Mouse (Mus musculus) hindbrain, embryonic 15.5 days (tissue): Measurements from ENCODE around the gene Cd82. TPM values are rescaled to one million over a fixed set of nuclear protein-coding genes. Genes with fewer than 3 reads are reported as not detected.

Experiments used
- ATAC-seq: fragments of 200-750 bp; cut with Nextera tagmentation; 2 replicates; pipeline ENCODE4 v1.8.0; 2017; ENCODE audit warnings: low read depth, moderate number of reproducible peaks, moderate TSS enrichment; ENCODE audit not compliant: low FRiP score
- H3K27ac ChIP-seq: fragments of 300-500 bp; sonication (generic); replicated peaks from 2 replicates; pipeline ENCODE4 v1.5.1; 2015; ENCODE audit warnings: mild to moderate bottlenecking, inconsistent platforms
- H3K27me3 ChIP-seq: fragments of 300-500 bp; sonication (generic); 2 replicates; pipeline ENCODE4 v1.6.1; 2015; ENCODE audit warnings: control low read depth, inconsistent platforms
- H3K36me3 ChIP-seq: fragments of 300-500 bp; sonication (generic); 2 replicates; pipeline ENCODE4 v1.6.1; 2015; ENCODE audit warnings: control low read depth, inconsistent platforms
- H3K4me1 ChIP-seq: fragments of 300-500 bp; sonication (generic); replicated peaks from 2 replicates; pipeline ENCODE4 v1.6.1; 2015; ENCODE audit warnings: control low read depth, inconsistent platforms
- H3K4me2 ChIP-seq: fragments of 300-500 bp; sonication (generic); 2 replicates; pipeline ENCODE4 v1.6.1; 2015; ENCODE audit warnings: moderate library complexity, mild to moderate bottlenecking, inconsistent platforms
- H3K4me3 ChIP-seq: fragments of 300-500 bp; sonication (generic); 2 replicates; pipeline ENCODE4 v1.5.1; 2015; ENCODE audit warnings: mild to moderate bottlenecking, inconsistent platforms
- H3K9ac ChIP-seq: fragments of 300-500 bp; sonication (generic); 2 replicates; pipeline ENCODE4 v1.6.1; 2015; ENCODE audit warnings: inconsistent platforms
- H3K9me3 ChIP-seq: fragments of 300-500 bp; sonication (generic); 2 replicates; pipeline ENCODE4 v1.6.1; 2016; ENCODE audit warnings: control low read depth, inconsistent platforms
- WGBS: fragments of 180-500 bp; shearing (Covaris S2); methylation state at CpG from one replicate; pipeline ENCODE4 v1.1.7; 2015; 5-methylcytosine and 5-hydroxymethylcytosine counted together
- polyA plus RNA-seq: library from polyadenylated mRNA; unstranded; fragments of >200 nt; fragmentation: Nextera tagmentation; extraction: Ambion mirVana; gene quantifications from 2 replicates; pipeline ENCODE4 v1.2.1, GENCODE M21; 2015

The Cd82 gene
- polyA plus RNA-seq, 1 experiment from 2014 or later, result 25.5 TPM

DNA sequence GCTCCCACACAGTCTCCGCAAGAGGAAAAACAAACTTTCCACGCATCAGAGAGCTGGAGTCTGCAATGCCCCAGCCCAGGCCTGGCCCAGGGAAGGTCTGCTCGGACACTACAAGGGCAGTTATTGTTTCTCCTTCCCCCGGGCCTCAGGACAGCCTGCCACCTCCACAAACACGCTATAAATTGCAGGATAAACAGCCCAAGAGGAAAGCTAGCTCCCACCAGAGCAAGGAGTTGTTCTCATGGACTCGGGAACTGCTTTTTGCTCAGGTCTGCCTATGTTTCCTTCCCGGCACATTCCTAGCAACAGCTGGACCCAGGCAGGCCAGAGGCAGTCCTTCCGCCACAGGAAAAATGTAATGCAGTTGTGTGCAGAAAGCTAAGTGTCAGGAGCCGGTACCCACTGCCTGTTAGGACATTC, 23.6 kb downstream of the Cd82 start:
- H3K27ac ChIP-seq, result no peak overlapping the region
- H3K9ac ChIP-seq, result no peak overlapping the region
- no peaks in the 10 kb centered on the region for H3K27me3 ChIP-seq
- no peak for ATAC-seq
- H3K4me1 ChIP-seq, result peaks cover 9% of the 10 kb centered on the region
- WGBS, result 58% methylated on average over 9 of the region's 9 CpGs
- H3K9me3 ChIP-seq, result no peaks in the 10 kb centered on the region
- H3K36me3 ChIP-seq, result no peaks in the 10 kb centered on the region
- no peak overlapping the region for H3K4me2 ChIP-seq
- H3K4me3 ChIP-seq, result no peak overlapping the region

DNA sequence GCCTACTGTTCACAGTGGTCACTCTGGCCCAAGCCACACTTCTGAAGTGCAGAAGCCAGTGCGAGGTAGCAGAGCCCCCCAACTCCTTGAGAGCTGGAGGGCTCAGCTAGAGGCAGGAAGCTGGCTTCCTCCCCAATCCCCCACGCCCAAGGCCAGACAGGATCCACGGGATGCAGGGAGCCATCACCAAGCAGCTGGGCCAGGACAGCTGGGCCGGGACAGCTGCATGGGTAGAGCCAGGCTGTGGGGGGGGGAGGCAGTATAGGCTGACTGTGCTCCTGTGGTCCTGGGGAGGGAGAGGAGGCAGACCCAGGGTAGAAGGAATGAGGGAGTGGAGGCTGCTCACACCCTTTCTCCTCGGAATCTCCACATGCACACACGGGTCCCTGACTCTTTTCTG, 24.6 kb downstream of the Cd82 start:
- Histone ChIP-seq H3K27me3 (no peaks in the 10 kb centered on the region), H3K4me3 (no peak overlapping the region), H3K9me3 (no peaks in the 10 kb centered on the region), H3K36me3 (no peaks in the 10 kb centered on the region), H3K4me1 (peaks cover 9% of the 10 kb centered on the region), H3K27ac (no peak overlapping the region), H3K4me2 (no peak overlapping the region), H3K9ac (no peak overlapping the region)
- no peak for ATAC-seq
- WGBS, result 58% methylated on average over 6 of the region's 6 CpGs

DNA sequence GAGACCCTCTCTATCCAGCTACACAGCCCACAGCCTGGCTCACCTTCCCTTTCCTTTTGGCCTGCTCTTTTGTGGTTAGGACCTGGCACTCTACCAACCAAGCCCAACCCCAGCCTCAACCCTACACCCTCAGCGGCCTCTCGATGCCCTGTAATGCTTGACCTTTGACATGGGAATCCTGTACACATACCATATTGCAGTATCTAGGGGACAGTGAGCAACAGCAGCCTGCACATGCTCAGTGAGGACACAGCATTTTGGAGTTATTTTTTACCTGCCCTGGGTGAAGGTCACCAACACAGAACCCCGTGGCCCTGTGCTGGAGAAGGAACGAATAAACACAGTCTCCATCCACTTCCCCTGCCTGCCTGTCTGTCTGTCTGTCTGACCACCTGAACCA, 27.4 kb downstream of the Cd82 start:
- ATAC-seq, result no peak
- Histone ChIP-seq H3K9ac (no peak overlapping the region), H3K36me3 (no peaks in the 10 kb centered on the region), H3K4me3 (no peak overlapping the region), H3K27ac (no peak overlapping the region), H3K4me2 (no peak overlapping the region), H3K4me1 (peaks cover 12% of the 10 kb centered on the region), H3K9me3 (no peaks in the 10 kb centered on the region), H3K27me3 (no peaks in the 10 kb centered on the region)
- WGBS, result 86% methylated on average over 4 of the region's 4 CpGs

DNA sequence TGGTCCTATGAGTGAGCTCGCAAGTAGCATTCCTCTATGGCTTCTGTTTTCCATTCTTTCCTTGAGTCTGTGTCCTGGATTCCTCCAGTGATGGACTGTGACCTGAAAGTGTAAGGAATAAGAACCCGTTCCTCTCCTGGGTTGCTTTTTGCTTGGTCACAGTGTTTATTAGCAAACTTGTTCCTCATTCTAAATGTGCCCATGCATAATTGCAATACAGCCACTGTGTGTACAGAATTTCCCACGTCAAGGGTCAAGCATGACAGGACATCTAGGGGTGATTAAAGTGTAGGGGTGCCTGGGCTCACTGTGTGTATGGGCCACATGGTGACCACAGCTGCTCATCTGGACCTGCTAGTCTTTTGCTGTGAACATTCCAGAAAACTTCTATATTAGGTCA, 28.0 kb downstream of the Cd82 start:
- Histone ChIP-seq H3K4me3 (no peak overlapping the region), H3K9ac (no peak overlapping the region), H3K4me1 (peaks cover 11% of the 10 kb centered on the region), H3K4me2 (no peak overlapping the region), H3K9me3 (no peaks in the 10 kb centered on the region), H3K27me3 (no peaks in the 10 kb centered on the region), H3K36me3 (no peaks in the 10 kb centered on the region), H3K27ac (no peak overlapping the region)
- ATAC-seq, result no peak
- WGBS, result 90% methylated on average over 3 of the region's 3 CpGs

DNA sequence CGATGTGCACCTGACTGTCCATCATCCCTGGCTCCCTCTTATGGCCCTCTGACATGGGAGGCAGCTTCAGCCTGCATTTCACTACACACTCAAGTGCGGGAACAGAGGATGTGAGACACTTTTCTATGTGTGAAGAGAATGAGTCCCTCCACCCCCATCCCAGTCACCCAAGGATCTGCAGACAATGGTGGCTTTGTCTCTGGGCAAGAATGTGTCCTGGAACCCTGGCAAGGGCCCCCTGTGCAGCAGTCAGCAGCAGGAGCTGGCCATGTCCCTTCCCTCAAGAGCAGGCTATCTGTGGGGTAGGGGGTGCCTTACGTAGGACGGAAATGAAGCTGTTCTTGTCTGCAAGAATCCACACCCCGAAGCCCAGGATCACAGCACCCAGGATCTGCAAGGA, 29.4 kb downstream of the Cd82 start:
- H3K4me3 ChIP-seq, result no peak overlapping the region
- H3K9me3 ChIP-seq, result no peaks in the 10 kb centered on the region
- no peak for ATAC-seq
- WGBS, result 74% methylated on average over 5 of the region's 5 CpGs
- no peak overlapping the region for H3K27ac ChIP-seq
- peaks cover 7% of the 10 kb centered on the region; the same call in 1 of the 2 replicates for H3K4me1 ChIP-seq
- no peak overlapping the region for H3K4me2 ChIP-seq
- no peak overlapping the region for H3K9ac ChIP-seq
- H3K27me3 ChIP-seq, result no peaks in the 10 kb centered on the region
- H3K36me3 ChIP-seq, result no peaks in the 10 kb centered on the region

DNA sequence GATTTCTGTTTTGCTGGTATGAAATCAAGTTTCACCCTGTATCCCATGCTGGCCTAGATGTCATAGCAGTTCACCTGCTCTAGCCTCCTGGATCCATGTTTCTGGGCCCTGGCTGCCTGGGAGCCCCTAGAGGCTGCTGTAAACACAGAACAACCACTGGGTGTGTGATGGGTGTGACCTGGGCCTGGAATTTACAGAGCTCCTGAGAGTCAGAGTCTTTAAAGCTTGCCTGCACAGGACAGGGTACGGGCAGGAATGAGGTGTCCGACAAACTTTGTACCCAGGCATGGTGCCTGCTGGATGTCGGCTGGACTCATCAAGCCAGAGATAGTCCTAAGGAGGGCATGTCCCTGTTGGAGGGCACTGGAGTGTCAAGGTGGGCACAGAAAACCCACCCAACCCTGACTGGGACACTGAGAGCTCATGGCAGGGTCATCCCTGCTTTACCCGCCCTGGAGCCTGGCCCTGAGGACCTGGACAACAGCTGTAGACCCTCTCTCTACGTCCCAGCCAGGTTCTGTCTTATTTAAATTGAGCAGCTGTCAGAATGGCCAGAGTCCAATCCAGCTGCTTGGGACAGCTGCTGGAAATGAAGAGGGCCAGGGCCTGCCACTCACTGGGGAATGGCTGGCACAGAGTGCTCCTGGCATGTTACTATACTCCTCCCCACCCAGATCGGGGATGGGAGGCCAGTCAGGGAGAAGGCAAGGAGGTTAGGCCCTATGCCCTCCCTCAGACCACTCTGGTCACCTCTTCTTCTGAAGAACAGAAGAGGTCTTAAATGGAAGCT, 30.1 kb downstream of the Cd82 start:
- H3K4me1 ChIP-seq, result 0 out of 2 replicates have a peak, but pooled peaks cover 3% of the 10 kb centered on the region
- no peak overlapping the region for H3K9ac ChIP-seq
- no peak for ATAC-seq
- no peak overlapping the region for H3K4me3 ChIP-seq
- H3K9me3 ChIP-seq, result no peaks in the 10 kb centered on the region
- WGBS, result 80% methylated on average over 6 of the region's 6 CpGs
- H3K27ac ChIP-seq, result no peak overlapping the region
- no peak overlapping the region for H3K4me2 ChIP-seq
- no peaks in the 10 kb centered on the region for H3K36me3 ChIP-seq
- H3K27me3 ChIP-seq, result no peaks in the 10 kb centered on the region

DNA sequence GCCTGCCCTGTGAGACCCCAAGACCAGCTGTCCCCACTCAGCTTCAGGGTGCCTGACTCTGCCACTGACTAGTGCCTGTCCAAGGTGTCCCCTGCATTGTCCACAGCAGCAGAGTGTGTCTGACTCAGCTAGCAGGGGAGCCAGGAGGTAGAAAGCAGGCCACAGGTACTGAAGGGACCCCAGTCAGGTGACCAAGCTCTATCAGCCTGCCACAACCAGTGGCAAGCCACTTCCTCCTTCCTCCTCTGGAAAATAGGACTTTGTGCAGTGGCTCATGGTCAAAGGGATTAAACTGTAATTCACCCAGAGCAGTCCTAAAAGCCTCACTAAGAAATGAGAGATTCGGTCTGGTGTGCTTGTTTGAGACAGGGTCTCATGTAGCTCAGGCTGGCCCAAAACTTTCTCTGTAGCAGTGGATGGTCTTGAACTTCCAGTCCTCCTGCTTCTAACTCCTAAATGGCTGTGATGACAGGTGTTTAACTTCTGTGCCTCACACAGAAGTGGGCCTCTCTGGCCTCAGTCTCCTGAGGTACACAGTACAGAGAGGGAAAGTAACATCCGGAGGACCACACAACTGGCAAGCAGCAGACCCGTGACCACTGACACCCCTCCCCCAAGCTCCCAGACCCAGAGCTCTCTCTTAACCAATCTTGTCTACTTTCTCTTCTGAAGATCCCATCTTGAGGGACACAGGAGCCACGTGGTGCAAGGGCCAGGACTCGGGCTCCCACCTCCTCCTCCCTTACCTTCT, 31.2 kb downstream of the Cd82 start:
- Histone ChIP-seq H3K4me3 (no peak overlapping the region), H3K9ac (no peak overlapping the region), H3K27me3 (no peaks in the 10 kb centered on the region), H3K36me3 (no peaks in the 10 kb centered on the region), H3K27ac (no peak overlapping the region), H3K4me2 (no peak overlapping the region), H3K4me1 (0 out of 2 replicates have a peak, but pooled peaks cover 3% of the 10 kb centered on the region), H3K9me3 (no peaks in the 10 kb centered on the region)
- 80% methylated on average over 5 of the region's 5 CpGs for WGBS
- no peak for ATAC-seq

DNA sequence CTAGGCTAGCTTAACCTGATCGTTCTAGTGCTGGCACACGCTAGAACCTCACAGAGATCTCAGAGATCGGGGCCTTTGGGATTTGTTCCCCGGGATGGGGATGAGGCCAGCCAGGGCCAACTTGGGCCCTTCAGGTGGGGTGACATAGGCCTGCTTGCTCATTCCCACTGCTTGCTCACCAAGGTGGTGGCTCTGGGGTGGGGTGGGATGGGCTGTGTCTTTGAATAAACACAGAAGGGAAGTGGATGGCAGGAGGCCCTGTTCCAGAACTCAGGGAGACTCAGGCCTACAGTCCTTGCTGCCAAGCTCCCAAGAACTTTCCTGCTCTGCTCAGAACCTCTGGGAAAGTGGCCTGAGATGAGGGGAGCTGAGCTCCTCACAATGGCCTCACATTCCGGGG, 31.9 kb downstream of the Cd82 start:
- ATAC-seq, result no peak
- H3K27me3 ChIP-seq, result no peaks in the 10 kb centered on the region
- 76% methylated on average over 5 of the region's 5 CpGs for WGBS

DNA sequence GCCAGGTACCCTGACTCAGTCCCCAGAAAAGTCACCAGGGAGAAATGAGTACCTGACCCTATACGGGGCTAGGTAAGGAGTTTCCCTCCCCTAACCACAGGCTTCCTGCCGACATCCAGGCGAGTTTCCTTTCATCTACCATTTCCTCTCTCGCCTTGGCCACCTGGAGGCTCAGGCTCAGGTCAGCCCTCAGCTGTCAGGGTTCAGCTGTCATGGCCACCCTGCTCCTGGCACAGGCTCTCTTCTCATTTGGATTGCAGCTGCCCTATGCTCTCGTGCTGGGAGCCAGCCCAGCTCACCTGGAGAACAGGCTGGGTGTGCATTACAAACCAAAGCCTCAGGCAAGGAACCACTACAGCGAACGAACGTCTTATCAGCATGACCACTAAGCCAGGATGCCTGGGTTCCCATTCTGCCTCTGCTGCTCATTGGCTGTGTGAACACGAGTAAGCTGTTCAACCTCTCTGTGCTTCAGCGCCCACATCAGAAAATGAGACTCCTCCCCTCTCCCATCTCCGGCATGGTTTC, 34.9 kb downstream of the Cd82 start:
- Histone ChIP-seq H3K9me3 (no peaks in the 10 kb centered on the region), H3K4me1 (0 out of 2 replicates have a peak, but pooled peaks cover 2% of the 10 kb centered on the region), H3K9ac (no peak overlapping the region), H3K27me3 (no peaks in the 10 kb centered on the region), H3K27ac (no peak overlapping the region), H3K4me3 (no peak overlapping the region), H3K4me2 (no peak overlapping the region), H3K36me3 (no peaks in the 10 kb centered on the region)
- WGBS, result 67% methylated on average over 11 of the region's 11 CpGs
- no peak for ATAC-seq

More for the DNA sequence above, 31.9 kb downstream of the Cd82 start:
- Histone ChIP-seq H3K4me3 (no peak overlapping the region), H3K9me3 (no peaks in the 10 kb centered on the region), H3K27ac (no peak overlapping the region), H3K4me2 (no peak overlapping the region), H3K9ac (no peak overlapping the region), H3K4me1 (0 out of 2 replicates have a peak, but pooled peaks cover 3% of the 10 kb centered on the region), H3K36me3 (no peaks in the 10 kb centered on the region)

DNA sequence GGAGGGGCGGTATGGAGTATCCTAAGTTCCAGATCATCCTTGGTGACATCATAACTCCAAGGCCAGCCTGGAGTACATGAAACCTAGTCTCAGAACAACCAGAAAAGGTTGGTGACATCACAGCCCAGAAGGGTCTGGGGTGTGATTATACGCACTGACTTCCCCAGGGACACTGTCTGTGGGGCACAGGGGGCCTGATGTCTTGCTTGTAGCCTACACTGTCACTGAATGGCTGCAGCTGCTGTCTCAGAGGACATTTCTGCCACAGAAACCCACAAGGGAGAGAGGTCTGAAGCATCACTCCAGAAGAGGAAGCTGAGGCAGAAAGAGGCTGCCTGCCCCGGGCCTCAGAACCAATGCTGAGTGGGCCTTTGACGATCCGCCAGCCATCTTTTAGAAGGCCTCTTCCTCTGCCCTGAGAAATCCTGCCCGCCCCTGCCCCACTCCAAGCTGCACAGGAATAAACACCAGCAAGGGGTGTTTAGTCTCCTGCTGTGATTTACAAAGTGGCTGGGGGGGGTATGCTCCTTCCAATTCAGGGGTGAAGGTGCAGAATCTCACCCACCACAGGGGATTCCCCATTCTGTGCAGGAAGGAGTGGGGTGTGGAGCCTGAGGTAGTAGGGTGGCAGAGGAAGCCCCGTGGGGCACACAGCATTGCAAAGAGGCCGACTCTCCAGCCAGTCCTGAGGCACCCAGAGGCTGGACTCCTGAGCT, 35.8 kb downstream of the Cd82 start:
- Histone ChIP-seq H3K27me3 (no peaks in the 10 kb centered on the region), H3K27ac (no peak overlapping the region)
- WGBS, result 66% methylated on average over 8 of the region's 8 CpGs

DNA sequence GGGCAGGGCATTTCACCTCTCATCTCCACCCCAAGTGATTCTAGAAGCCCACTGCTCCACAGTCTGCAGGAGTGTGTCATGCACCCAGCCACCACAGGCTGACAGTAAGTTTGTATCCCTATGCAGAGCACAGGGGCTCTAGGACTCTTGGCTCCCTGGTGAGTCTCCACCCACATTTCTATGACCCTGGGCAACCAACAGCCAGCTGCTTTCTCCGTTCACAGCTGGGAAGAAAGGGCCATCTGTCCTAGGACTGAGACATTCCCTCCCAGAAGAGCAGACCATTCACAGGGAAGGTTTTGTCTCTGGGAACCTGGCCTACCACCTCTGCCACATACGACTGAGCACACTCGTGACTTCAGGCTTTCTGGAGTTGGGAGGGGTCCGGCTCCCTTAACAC, 37.1 kb downstream of the Cd82 start:
- Histone ChIP-seq H3K27me3 (no peaks in the 10 kb centered on the region), H3K4me1 (no peaks in the 10 kb centered on the region), H3K4me2 (no peak overlapping the region), H3K9me3 (no peaks in the 10 kb centered on the region), H3K4me3 (no peak overlapping the region), H3K36me3 (no peaks in the 10 kb centered on the region), H3K27ac (no peak overlapping the region), H3K9ac (no peak overlapping the region)
- ATAC-seq, result no peak
- 37% methylated on average over 4 of the region's 4 CpGs for WGBS

More for the DNA sequence above, 35.8 kb downstream of the Cd82 start:
- no peak overlapping the region for H3K4me2 ChIP-seq
- no peaks in the 10 kb centered on the region for H3K36me3 ChIP-seq
- H3K4me3 ChIP-seq, result no peak overlapping the region
- no peaks in the 10 kb centered on the region for H3K9me3 ChIP-seq
- H3K4me1 ChIP-seq, result no peaks in the 10 kb centered on the region
- H3K9ac ChIP-seq, result no peak overlapping the region
- ATAC-seq, result no peak
